Mouse (Mus musculus): ENCODE data around the gene Hectd1. TPM values are rescaled to one million over a fixed set of nuclear protein-coding genes. Genes with fewer than 3 reads are reported as not detected.

Hectd1 gene
- 48.3 and 50.4 TPM in 2 replicates for polyA plus RNA-seq (2015; fragmentation: Nextera tagmentation; extraction: Ambion mirVana)

DNA sequence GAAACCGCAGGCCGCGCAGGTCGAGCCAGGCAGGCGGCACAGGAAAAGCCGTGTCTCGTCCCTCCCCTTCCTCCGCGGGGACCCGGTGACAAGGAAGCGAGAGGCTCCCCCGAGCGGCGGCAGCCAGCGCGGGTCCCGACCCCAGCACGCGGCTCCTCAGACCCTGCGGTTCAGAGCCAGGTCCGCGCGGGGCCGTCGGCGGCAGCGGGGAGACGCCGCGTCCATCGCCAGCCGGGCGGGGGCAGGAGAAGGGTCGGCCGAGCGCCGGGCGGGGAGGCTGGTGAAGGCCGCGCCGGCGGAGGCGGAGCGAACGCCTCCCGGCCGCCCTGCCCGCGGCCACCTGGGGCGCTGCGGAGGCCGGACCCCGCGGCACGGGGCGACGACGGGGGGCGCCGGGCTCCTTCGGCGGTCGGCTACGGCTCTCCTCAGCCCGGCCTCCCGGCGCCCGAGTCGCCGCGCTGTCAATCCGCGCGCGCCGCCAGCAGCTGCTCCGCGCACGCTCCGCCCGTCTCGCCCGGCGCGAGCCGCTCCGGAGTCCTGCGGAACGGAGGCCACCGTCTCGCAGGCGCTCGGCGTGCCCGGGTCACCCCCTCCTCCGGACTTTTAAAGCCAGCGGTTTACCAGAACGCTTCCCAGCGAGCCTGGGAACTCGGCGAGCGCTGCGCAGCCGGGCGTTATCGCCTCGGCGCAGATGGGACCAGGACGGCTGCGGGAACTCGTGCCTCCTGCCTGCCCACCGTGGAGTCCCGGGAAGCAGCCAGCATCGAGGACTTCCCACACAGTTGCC is at the start of gene Hectd1:
Gene Hectd1, minus strand, starts transcription at position 247 of the 787 bp plus-strand sequence.
- ATAC-seq (ENCODE audit: insufficient number of reproducible peaks, insufficient read depth, low FRiP score, low TSS enrichment, low read depth): peak; percentile 90
- Histone ChIP-seq H3K4me1 (peaks cover 12% of the 10 kb centered on the region), H3K9ac (peak within 1 kb of the TSS; percentile 100), H3K4me3 (peak within 1 kb of the TSS; percentile 94), H3K9me3 (no peaks in the 10 kb centered on the region), H3K36me3 (peaks cover 13% of the 10 kb centered on the region), H3K4me2 (peak within 1 kb of the TSS; percentile 63), H3K27ac (peak within 1 kb of the TSS; percentile 98), H3K27me3 (no peaks in the 10 kb centered on the region)
- WGBS: under 1% methylated on average over 114 of the region's 114 CpGs

DNA sequence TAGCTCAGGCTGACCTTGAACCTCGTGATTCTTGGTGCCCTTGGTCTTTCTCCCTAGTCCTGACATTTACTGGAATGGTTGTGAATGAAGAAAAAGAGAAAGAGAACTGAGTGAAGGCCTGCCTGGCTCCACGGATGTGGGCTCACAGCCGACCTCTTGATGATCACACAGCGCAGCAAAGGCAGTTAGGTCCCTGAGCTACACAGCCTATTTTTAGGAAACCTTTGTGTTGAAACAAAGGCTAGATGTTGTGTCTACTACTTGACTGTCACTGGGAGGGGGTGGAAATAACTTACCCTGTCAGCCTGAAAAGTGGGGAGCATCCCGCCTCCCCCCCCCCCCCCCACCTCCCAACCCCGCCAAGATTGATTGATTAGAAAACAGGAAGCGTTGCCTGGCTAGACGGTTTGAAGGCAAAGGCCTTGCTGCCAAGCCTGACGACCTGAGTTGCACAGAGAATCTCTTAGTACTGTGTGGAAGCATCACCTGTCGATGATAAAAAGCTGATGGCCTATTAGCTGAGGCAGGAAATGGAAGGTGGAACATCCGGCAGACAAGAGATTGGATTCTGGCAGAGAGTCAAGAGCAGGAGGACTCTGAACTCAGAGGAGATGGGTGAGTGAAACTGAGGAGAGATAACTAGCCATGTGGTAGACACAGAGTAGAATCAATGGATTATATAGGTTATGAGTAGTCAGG is 42.3 kb upstream of the Hectd1 start:
- ATAC-seq (ENCODE audit: insufficient number of reproducible peaks, insufficient read depth, low FRiP score, low TSS enrichment, low read depth): no peak
- Histone ChIP-seq H3K4me1 (no peaks in the 10 kb centered on the region), H3K9me3 (no peaks in the 10 kb centered on the region), H3K9ac (no peak overlapping the region), H3K27me3 (no peaks in the 10 kb centered on the region), H3K27ac (no peak overlapping the region), H3K4me3 (no peak overlapping the region), H3K36me3 (peaks cover 11% of the 10 kb centered on the region), H3K4me2 (no peak overlapping the region)
- WGBS: 72% methylated on average over 11 of the region's 11 CpGs

DNA sequence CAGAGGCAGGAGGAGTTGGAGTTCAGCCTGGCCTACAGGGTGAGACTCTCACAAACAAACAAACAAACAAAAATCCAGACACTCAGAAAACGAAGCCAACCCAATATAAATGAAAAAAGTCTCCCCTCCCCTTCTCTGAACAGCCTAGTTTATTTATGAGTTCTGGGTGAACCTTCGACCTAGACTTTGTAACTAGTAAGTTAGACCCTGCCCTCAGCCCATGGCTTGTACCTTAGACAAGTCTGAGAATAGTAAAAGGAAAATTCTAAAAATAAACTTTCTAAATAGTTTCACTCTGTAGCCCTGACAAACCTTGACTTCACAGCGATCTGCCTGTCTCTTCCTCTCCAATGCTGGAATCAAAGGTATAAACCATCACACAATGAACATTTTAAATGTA is 40.2 kb upstream of the Hectd1 start:
- H3K27me3 ChIP-seq: no peaks in the 10 kb centered on the region
- no peak overlapping the region for H3K4me3 ChIP-seq
- ATAC-seq (ENCODE audit: insufficient number of reproducible peaks, insufficient read depth, low FRiP score, low TSS enrichment, low read depth): no peak
- no peak overlapping the region for H3K9ac ChIP-seq
- no peaks in the 10 kb centered on the region for H3K9me3 ChIP-seq
- H3K4me2 ChIP-seq: no peak overlapping the region
- H3K4me1 ChIP-seq: peaks cover 20% of the 10 kb centered on the region
- H3K27ac ChIP-seq: no peak overlapping the region
- H3K36me3 ChIP-seq: peaks cover 3% of the 10 kb centered on the region; the same call in 1 of the 2 replicates
- 81% methylated on average over 3 of the region's 3 CpGs for WGBS

DNA sequence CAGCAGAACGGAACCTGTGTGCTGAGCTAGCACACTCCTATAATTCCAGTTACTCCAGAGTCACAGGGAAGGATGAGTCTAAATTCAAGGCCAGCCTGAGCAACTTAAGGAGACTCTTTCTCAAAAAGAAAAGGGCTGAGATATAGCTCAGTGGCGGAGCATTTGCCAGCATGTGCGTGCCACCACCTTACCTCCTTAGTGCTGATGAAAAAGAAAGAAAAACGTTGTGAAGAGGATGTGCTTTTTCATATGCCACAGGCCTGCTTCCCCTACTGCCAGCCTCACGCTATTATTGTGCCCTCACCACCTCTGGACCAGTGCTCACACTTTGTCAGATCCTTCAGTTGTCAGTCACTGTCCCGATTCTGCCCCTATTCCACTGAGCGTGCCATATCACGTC is 37.7 kb upstream of the Hectd1 start:
- 81% methylated on average over 8 of the region's 8 CpGs for WGBS
- H3K27me3 ChIP-seq: no peaks in the 10 kb centered on the region
- H3K9me3 ChIP-seq: no peaks in the 10 kb centered on the region
- H3K4me1 ChIP-seq: peaks cover 29% of the 10 kb centered on the region
- H3K27ac ChIP-seq: no peak overlapping the region
- no peaks in the 10 kb centered on the region for H3K36me3 ChIP-seq
- no peak overlapping the region for H3K4me3 ChIP-seq
- H3K9ac ChIP-seq: no peak overlapping the region
- no peak for ATAC-seq (ENCODE audit: insufficient number of reproducible peaks, insufficient read depth, low FRiP score, low TSS enrichment, low read depth)
- H3K4me2 ChIP-seq: no peak overlapping the region

DNA sequence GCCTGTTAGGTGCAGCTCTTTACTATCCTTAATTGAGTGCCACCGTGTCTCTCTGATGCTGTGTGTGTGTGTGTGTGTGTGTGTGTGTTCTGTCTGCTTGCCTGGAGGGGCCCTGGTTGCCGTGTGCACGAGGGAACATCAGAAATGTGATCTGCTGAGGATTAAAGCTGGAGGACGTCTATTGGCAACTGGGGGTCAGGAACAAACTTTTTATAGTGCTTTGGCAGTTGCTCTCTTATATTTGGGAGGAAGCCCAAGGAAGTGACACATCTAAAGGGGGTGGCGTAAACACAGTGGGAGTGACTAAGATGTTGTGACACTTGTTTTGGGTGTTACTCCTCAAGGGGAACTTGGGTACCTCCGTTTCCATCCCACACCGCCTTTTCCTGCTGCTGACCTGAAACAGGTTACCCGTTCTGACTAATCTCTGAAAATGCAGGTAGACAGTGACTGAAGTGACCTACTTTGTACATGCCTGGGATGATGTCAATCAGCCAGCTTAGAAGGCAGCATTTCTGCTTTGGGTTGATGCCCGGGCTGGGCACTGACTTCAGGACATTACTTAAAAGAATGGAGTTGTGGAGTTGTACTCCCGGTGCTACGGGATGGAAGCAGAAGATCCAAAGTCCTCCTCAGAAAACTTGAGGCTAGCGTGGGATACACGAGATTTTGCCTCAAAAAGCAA is 37.0 kb upstream of the Hectd1 start:
- H3K27ac ChIP-seq: no peak overlapping the region

GRCm38 (mm10) chr12:51865790-51866179 is 36.4 kb upstream of the Hectd1 start:
- no peaks in the 10 kb centered on the region for H3K36me3 ChIP-seq
- no peaks in the 10 kb centered on the region for H3K27me3 ChIP-seq
- H3K4me2 ChIP-seq: no peak overlapping the region
- 36% methylated on average over 4 of the region's 4 CpGs for WGBS
- ATAC-seq (ENCODE audit: insufficient number of reproducible peaks, insufficient read depth, low FRiP score, low TSS enrichment, low read depth): peak; percentile 72; the same call in 1 of the 2 replicates
- H3K4me3 ChIP-seq: no peak overlapping the region
- H3K27ac ChIP-seq: no peak overlapping the region
- no peak overlapping the region for H3K9ac ChIP-seq
- peaks cover 29% of the 10 kb centered on the region for H3K4me1 ChIP-seq
- H3K9me3 ChIP-seq: no peaks in the 10 kb centered on the region

More for the DNA sequence above, 37.0 kb upstream of the Hectd1 start:
- ATAC-seq (ENCODE audit: insufficient number of reproducible peaks, insufficient read depth, low FRiP score, low TSS enrichment, low read depth): no peak
- H3K36me3 ChIP-seq: no peaks in the 10 kb centered on the region
- H3K4me1 ChIP-seq: peaks cover 29% of the 10 kb centered on the region
- H3K4me2 ChIP-seq: no peak overlapping the region
- no peak overlapping the region for H3K9ac ChIP-seq
- H3K27me3 ChIP-seq: no peaks in the 10 kb centered on the region
- no peaks in the 10 kb centered on the region for H3K9me3 ChIP-seq
- 55% methylated on average over 13 of the region's 13 CpGs for WGBS
- no peak overlapping the region for H3K4me3 ChIP-seq

GRCm38 (mm10) chr12:51865061-51865789 is 35.9 kb upstream of the Hectd1 start:
- Histone ChIP-seq H3K4me1 (peaks cover 29% of the 10 kb centered on the region), H3K27ac (no peak overlapping the region), H3K9me3 (no peaks in the 10 kb centered on the region), H3K27me3 (no peaks in the 10 kb centered on the region), H3K4me3 (no peak overlapping the region), H3K9ac (no peak overlapping the region), H3K36me3 (no peaks in the 10 kb centered on the region), H3K4me2 (no peak overlapping the region)
- WGBS: 58% methylated on average over 9 of the region's 9 CpGs
- ATAC-seq (ENCODE audit: insufficient number of reproducible peaks, insufficient read depth, low FRiP score, low TSS enrichment, low read depth): no peak

DNA sequence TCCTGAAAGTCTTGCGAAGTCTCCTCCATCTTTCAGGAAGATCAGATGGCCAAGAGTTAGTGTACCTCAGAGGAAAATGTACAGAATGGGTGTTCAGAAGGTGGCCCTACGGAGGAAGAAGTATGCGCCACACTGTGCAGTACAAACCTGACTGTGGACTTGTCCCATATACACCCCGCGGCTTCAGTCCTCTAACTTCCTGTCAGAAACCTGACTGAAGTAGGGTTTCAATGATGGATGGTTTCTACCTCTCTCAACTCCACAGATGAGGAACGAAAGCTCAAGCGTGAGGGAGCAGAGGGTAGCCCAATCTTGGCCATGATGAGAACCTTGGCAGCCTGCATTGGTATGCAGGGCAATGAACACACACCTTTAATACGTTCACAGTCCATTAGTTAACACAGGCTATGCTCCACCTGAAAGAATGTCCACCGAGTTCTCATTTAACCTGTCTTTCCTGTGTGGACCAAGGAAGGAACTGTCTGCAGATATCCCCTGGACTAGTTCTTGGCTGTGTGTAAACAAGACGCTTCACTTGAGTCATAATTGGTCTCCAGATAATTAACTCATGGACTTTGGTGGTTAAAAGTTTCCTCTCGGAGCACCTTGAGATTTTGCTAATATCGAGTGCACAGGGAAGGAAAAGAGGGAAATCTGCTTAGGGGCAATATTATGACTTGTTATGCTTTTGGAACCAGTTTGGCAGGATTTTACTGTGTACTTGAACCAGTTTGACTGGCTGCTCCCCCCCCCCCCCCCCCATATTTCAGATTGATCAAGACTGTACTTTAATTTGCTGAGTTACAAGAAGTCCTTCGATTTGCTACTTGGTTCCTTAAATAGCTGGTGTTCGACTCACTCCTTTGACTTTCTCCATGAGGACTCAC is 34.0 kb upstream of the Hectd1 start:
- peaks cover 29% of the 10 kb centered on the region for H3K4me1 ChIP-seq
- WGBS: 82% methylated on average over 14 of the region's 14 CpGs
- H3K9ac ChIP-seq: no peak overlapping the region
- ATAC-seq (ENCODE audit: insufficient number of reproducible peaks, insufficient read depth, low FRiP score, low TSS enrichment, low read depth): no peak
- no peaks in the 10 kb centered on the region for H3K9me3 ChIP-seq
- no peak overlapping the region for H3K4me3 ChIP-seq
- H3K27ac ChIP-seq: no peak overlapping the region
- H3K4me2 ChIP-seq: no peak overlapping the region
- H3K36me3 ChIP-seq: no peaks in the 10 kb centered on the region
- H3K27me3 ChIP-seq: no peaks in the 10 kb centered on the region

DNA sequence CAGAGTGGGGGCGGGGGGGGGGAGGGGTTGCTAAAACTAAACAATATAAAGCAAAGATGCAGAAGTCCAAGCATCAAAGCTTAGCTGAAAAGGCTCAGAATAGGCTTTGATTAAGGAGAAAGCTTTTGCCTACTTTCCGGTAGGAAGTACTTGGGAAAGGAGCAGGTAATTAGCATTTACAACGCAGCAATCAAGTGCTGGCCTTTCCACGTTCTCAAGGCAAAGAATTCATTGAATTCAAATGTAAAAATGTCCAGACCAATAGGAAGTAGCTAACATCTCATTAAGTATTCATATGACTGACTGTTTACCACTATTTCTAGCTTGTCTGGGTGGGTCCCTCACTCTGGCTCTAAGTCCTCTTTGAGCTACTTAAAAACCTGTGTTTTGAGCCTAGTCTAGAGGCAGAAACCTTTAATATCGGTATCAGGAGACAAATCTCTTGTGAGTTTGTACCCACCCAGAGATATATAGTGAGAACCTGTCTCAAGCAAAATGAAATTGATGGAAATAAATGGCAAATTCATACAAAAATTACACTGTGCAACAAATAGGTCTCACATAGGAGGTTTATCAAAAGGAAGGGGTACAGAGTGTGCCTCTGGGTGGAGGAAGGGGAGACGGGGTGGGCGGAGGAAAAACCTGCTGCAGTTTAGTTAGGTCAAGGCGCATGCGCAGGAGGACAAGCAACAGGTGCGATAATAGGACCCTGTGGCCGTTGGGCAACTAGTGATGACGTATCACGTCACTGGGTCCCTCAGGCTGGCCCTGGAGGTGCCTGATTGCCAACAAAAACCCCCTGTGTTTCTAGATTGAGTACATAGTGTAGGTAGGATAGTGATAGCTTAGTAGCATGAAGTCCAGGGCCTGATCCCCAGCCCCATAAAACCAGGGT is 29.0 kb upstream of the Hectd1 start:
- no peak for ATAC-seq (ENCODE audit: insufficient number of reproducible peaks, insufficient read depth, low FRiP score, low TSS enrichment, low read depth)
- no peaks in the 10 kb centered on the region for H3K27me3 ChIP-seq
- no peak overlapping the region for H3K9ac ChIP-seq
- WGBS: 76% methylated on average over 13 of the region's 13 CpGs
- H3K36me3 ChIP-seq: no peaks in the 10 kb centered on the region
- no peaks in the 10 kb centered on the region for H3K4me1 ChIP-seq
- no peaks in the 10 kb centered on the region for H3K9me3 ChIP-seq
- no peak overlapping the region for H3K4me3 ChIP-seq
- H3K4me2 ChIP-seq: no peak overlapping the region
- H3K27ac ChIP-seq: no peak overlapping the region

DNA sequence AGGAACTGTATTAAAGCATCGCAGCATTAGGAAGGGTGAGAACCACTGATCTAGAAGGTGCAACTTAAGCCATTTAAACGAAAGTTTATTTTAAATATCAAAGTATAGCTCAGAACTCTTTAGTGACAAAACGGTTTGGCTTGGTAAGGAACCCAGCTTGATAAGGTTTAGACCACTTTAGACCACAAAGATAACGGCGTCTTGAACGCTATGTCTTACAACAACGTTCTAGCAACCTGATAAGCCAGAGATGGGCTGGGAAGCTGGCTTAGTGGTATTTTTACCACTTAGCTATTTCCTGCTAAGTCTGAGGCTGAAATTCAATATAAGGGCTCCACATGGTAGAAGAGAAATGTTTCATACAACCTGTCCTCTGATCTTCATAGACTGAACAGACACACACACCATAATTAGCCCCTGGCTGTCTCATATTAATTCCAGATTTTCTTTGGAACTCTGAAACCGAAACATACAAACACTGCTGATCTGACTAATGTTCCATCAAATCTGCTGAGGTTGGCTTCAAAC is 27.5 kb upstream of the Hectd1 start:
- no peak overlapping the region for H3K27ac ChIP-seq
- H3K9me3 ChIP-seq: no peaks in the 10 kb centered on the region
- H3K4me1 ChIP-seq: no peaks in the 10 kb centered on the region
- 75% methylated on average over 8 of the region's 8 CpGs for WGBS
- ATAC-seq (ENCODE audit: insufficient number of reproducible peaks, insufficient read depth, low FRiP score, low TSS enrichment, low read depth): no peak
- H3K27me3 ChIP-seq: no peaks in the 10 kb centered on the region
- no peaks in the 10 kb centered on the region for H3K36me3 ChIP-seq
- H3K4me2 ChIP-seq: no peak overlapping the region
- H3K9ac ChIP-seq: no peak overlapping the region
- H3K4me3 ChIP-seq: no peak overlapping the region

Measured in embryonic facial prominence, embryonic 13.5 days (tissue).